Mouse (Mus musculus): ENCODE measurements around the gene Tdp2. TPM values are rescaled to one million over a fixed set of nuclear protein-coding genes. Genes with fewer than 3 reads are reported as not detected.

Tdp2 gene
- total RNA-seq (2021) = 10 to 100 TPM; 13.1 TPM
- long read RNA-seq, experiment 1, transcript Tdp2-201 (7 exons, 1,957 nt) = major isoform, 17 of 18 reads
- long read RNA-seq, experiment 1, partial matches to known transcripts = 1 of 18 reads
- long read RNA-seq, experiment 1, other reads (novel, unspliced or antisense) = 0 of 18 reads
- long read RNA-seq, experiment 2, transcript Tdp2-201 (7 exons, 1,957 nt) = major isoform, 13 of 13 reads
- long read RNA-seq, experiment 2, partial matches to known transcripts = 0 of 13 reads
- long read RNA-seq, experiment 2, other reads (novel, unspliced or antisense) = 0 of 13 reads

- peak; percentile 96 for DNase-seq
Observed at GRCm38 (mm10) chr13:24831353-24832130, at the start of gene Tdp2, which contains the start of gene Acot13. TSS of gene Tdp2 (plus strand) at chr13:24831679. TSS of gene Acot13 (minus strand) at chr13:24831540.

GRCm38 (mm10) chr13:24781916-24782315, 49.6 kb upstream of the Tdp2 start:
- no peak for DNase-seq

- peak; percentile 56 to 68 for DNase-seq
Observed at GRCm38 (mm10) chr13:24786014-24786490, 45.4 kb upstream of the Tdp2 start.

- DNase-seq = no peak
Observed at GRCm38 (mm10) chr13:24787477-24787876, 44.0 kb upstream of the Tdp2 start.

- DNase-seq = peak; percentile 68 to 85
Observed at GRCm38 (mm10) chr13:24791349-24791748, 40.1 kb upstream of the Tdp2 start.

- peak in 1 of 2 experiments; percentile 69 for DNase-seq
Observed at GRCm38 (mm10) chr13:24792411-24793045, 39.0 kb upstream of the Tdp2 start.

GRCm38 (mm10) chr13:24798686-24799085, 32.8 kb upstream of the Tdp2 start:
- DNase-seq = no peak

- DNase-seq = peak in 1 of 2 experiments; percentile 46
Observed at GRCm38 (mm10) chr13:24799378-24799777, 32.1 kb upstream of the Tdp2 start.

- peak; percentile 60 to 81 for DNase-seq
Observed at GRCm38 (mm10) chr13:24799925-24800673, 31.4 kb upstream of the Tdp2 start.

GRCm38 (mm10) chr13:24800674-24801307, 30.7 kb upstream of the Tdp2 start:
- peak; percentile 99 for DNase-seq

GRCm38 (mm10) chr13:24801308-24801921, 30.1 kb upstream of the Tdp2 start, which contains the start of gene BC005537:
TSS of gene BC005537 (plus strand) at chr13:24801657.
- peak; percentile 47 to 53 for DNase-seq

GRCm38 (mm10) chr13:24802131-24802691, 29.3 kb upstream of the Tdp2 start:
- peak; percentile 55 to 58 for DNase-seq

- DNase-seq = no peak
Observed at GRCm38 (mm10) chr13:24803196-24803595, 28.3 kb upstream of the Tdp2 start.

GRCm38 (mm10) chr13:24806079-24806478, 25.4 kb upstream of the Tdp2 start:
- DNase-seq = peak in 1 of 2 experiments; percentile 47

GRCm38 (mm10) chr13:24812521-24812920, 19.0 kb upstream of the Tdp2 start:
- no peak for DNase-seq

- no peak for DNase-seq
Observed at GRCm38 (mm10) chr13:24814616-24815015, 16.9 kb upstream of the Tdp2 start.

- no peak for DNase-seq
Observed at GRCm38 (mm10) chr13:24816125-24817092, 15.1 kb upstream of the Tdp2 start.

- DNase-seq = no peak
Observed at GRCm38 (mm10) chr13:24819931-24820330, 11.5 kb upstream of the Tdp2 start.

GRCm38 (mm10) chr13:24822663-24823343, 8.7 kb upstream of the Tdp2 start:
- peak in 1 of 2 experiments; percentile 39 for DNase-seq

Data from heart, adult 18-20 months (tissue).